In genomic region chr5:53266931-53267853, GRCm38 (mm10) we compare ENCODE assay signal across 8 mouse cellular contexts. TPM values are rescaled to one million over a fixed set of nuclear protein-coding genes. Genes with fewer than 3 reads are reported as not detected.
A peak's percentile ranks its signal among the peaks of the same experiment; 100 is the strongest.
DNase-seq lines count a peak whose midpoint lies in the region; ATAC-seq and TF ChIP-seq lines count a peak whose summit lies in the region.

Gene Smim20, plus strand, starts transcription at chr5:53267083.

- peaks cover 6% of the 10 kb centered on the region for H3K79me2 ChIP-seq in CH12.LX (replicated peaks; ENCODE audit: control insufficient read depth, extremely low read depth, insufficient read depth, poor library complexity, severe bottlenecking)

- peak; percentile 82 for DNase-seq in CH12.LX (ENCODE audit: extremely low read depth)
- peak; percentile 66 for DNase-seq in c-Kit-positive CD71-positive TER-119-negative erythroid progenitor cells, embryonic 14.5 days (ENCODE audit: low read depth)
- DNase-seq in forebrain, embryonic 11.5 days (ENCODE audit: low spot score) = peak; percentile 93
- DNase-seq in kidney, postnatal 4 days = peak; percentile 91 to 94
- DNase-seq in lung, adult 18-20 months = peak; percentile 79 to 84
- peak; percentile 89 for DNase-seq in testis, postnatal 14 days (ENCODE audit: low spot score)

- peaks cover 4 to 62% of the 10 kb centered on the region in 2 experiments; a peak in 3 of 4 replicates for H3K4me1 ChIP-seq in CH12.LX (ENCODE audit: control insufficient read depth in 1 of 2, insufficient read depth in 2 of 2)
- H3K4me1 ChIP-seq in forebrain, embryonic 11.5 days (replicated peaks; ENCODE audit: control insufficient read depth, insufficient read depth, low read length) = peaks cover 5% of the 10 kb centered on the region; the same call in 1 of the 2 replicates
- H3K4me1 ChIP-seq in heart, embryonic 16.5 days (ENCODE audit: control insufficient read depth, insufficient read depth, low read length) = peaks cover 33% of the 10 kb centered on the region
- H3K4me1 ChIP-seq in neural tube, embryonic 15.5 days = peaks cover 27% of the 10 kb centered on the region

- TF ChIP-seq POLR2A in CH12.LX (IDR thresholded peaks at IDR 0.05; ENCODE audit: low read depth, low read length) = peak; percentile 84

- no peaks in the 10 kb centered on the region for H3K27me3 ChIP-seq in CH12.LX (replicated peaks)
- no peaks in the 10 kb centered on the region for H3K27me3 ChIP-seq in forebrain, embryonic 11.5 days (ENCODE audit: control insufficient read depth, insufficient read depth, low read length)
- H3K27me3 ChIP-seq in heart, embryonic 16.5 days (ENCODE audit: control insufficient read depth, insufficient read depth, low read length) = no peaks in the 10 kb centered on the region
- H3K27me3 ChIP-seq in neural tube, embryonic 15.5 days (replicated peaks) = no peaks in the 10 kb centered on the region

- no peak for TF ChIP-seq RAD21 in CH12.LX (IDR thresholded peaks at IDR 0.05; ENCODE audit: low read depth, low read length)

- H3K36me3 ChIP-seq in CH12.LX (replicated peaks in 1 of 2; ENCODE audit: control insufficient read depth in 1 of 2, insufficient read depth in 1 of 2, low read length in 1 of 2) = peaks cover 2 to 30% of the 10 kb centered on the region in 2 experiments
- no peaks in the 10 kb centered on the region for H3K36me3 ChIP-seq in forebrain, embryonic 11.5 days (ENCODE audit: control insufficient read depth, insufficient read depth, low read length)
- no peaks in the 10 kb centered on the region for H3K36me3 ChIP-seq in heart, embryonic 16.5 days (ENCODE audit: control insufficient read depth, insufficient read depth)
- no peaks in the 10 kb centered on the region for H3K36me3 ChIP-seq in neural tube, embryonic 15.5 days

- H3K27ac ChIP-seq in CH12.LX (ENCODE audit: insufficient read depth, low read depth) = peak within 1 kb of the TSS; percentile 21; the same call in 1 of the 2 replicates
- no peak within 1 kb of the TSS for H3K27ac ChIP-seq in forebrain, embryonic 11.5 days (ENCODE audit: low read depth, low read length)
- peak within 1 kb of the TSS; percentile 90 for H3K27ac ChIP-seq in heart, embryonic 16.5 days (ENCODE audit: low read length)
- H3K27ac ChIP-seq in neural tube, embryonic 15.5 days (replicated peaks) = peak within 1 kb of the TSS; percentile 56

- peak within 1 kb of the TSS; percentile 71 for H3K9ac ChIP-seq in CH12.LX (ENCODE audit: insufficient read depth, low read depth)
- peak within 1 kb of the TSS; percentile 64 for H3K9ac ChIP-seq in forebrain, embryonic 11.5 days (ENCODE audit: low read length)
- H3K9ac ChIP-seq in heart, embryonic 16.5 days (ENCODE audit: low read length) = peak within 1 kb of the TSS; percentile 88
- peak within 1 kb of the TSS; percentile 56 for H3K9ac ChIP-seq in neural tube, embryonic 15.5 days (replicated peaks)

- peak within 1 kb of the TSS; percentile 87 for H3K4me2 ChIP-seq in CH12.LX (ENCODE audit: insufficient read depth, low read depth, poor library complexity, severe bottlenecking)
- H3K4me2 ChIP-seq in forebrain, embryonic 11.5 days (ENCODE audit: low read depth, low read length, severe bottlenecking) = peak within 1 kb of the TSS; percentile 75
- peak within 1 kb of the TSS; percentile 81 for H3K4me2 ChIP-seq in heart, embryonic 16.5 days (ENCODE audit: low read depth, low read length)
- peak within 1 kb of the TSS; percentile 81 for H3K4me2 ChIP-seq in neural tube, embryonic 15.5 days

- H3K9me3 ChIP-seq in CH12.LX (replicated peaks; ENCODE audit: low read length) = no peaks in the 10 kb centered on the region
- H3K9me3 ChIP-seq in forebrain, embryonic 11.5 days (ENCODE audit: control insufficient read depth, low read length) = no peaks in the 10 kb centered on the region; the same call in 1 of the 2 replicates
- no peaks in the 10 kb centered on the region for H3K9me3 ChIP-seq in heart, embryonic 16.5 days (replicated peaks; ENCODE audit: control insufficient read depth, low read length)
- H3K9me3 ChIP-seq in neural tube, embryonic 15.5 days (replicated peaks) = no peaks in the 10 kb centered on the region

- in situ Hi-C loops in CH12.LX (cut with MboI; ENCODE audit: low pct_ligation_motif_present, low pct_unique_long_range_greater_than_20kb, low sequenced_read_pairs) = no loop called here

- peak; percentile 95 for ATAC-seq in forebrain, embryonic 11.5 days (replicated peaks; ENCODE audit: low FRiP score)
- ATAC-seq in heart, embryonic 16.5 days (replicated peaks; ENCODE audit: extremely low read depth, insufficient read depth, low FRiP score) = peak; percentile 93
- peak; percentile 95 for ATAC-seq in neural tube, embryonic 15.5 days (ENCODE audit: low FRiP score)

- TF ChIP-seq EP300 in CH12.LX (IDR thresholded peaks at IDR 0.05; ENCODE audit: low read length) = no peak

- peak within 1 kb of the TSS; percentile 74 to 93 (median 85) for H3K4me3 ChIP-seq in CH12.LX (replicated peaks in 1 of 3; ENCODE audit: low read depth in 2 of 3, low read length in 2 of 3, poor library complexity in 1 of 3)
- peak within 1 kb of the TSS; percentile 62 for H3K4me3 ChIP-seq in forebrain, embryonic 11.5 days (ENCODE audit: low read depth, low read length)
- peak within 1 kb of the TSS; percentile 80 for H3K4me3 ChIP-seq in heart, embryonic 16.5 days (ENCODE audit: low read length)
- H3K4me3 ChIP-seq in neural tube, embryonic 15.5 days (replicated peaks) = peak within 1 kb of the TSS; percentile 55

- 12% methylated on average over 53 of the region's 53 CpGs for WGBS in forebrain, embryonic 11.5 days
- 11% methylated on average over 53 of the region's 53 CpGs for WGBS in heart, embryonic 16.5 days
- WGBS in neural tube, embryonic 15.5 days = 11% methylated on average over 53 of the region's 53 CpGs

- no peak for TF ChIP-seq CTCF in CH12.LX (conservative IDR thresholded peaks at IDR 0.05 in 1 of 2, IDR thresholded peaks at IDR 0.05 in 1 of 2; ENCODE audit: low read depth in 2 of 2, low read length in 2 of 2)

- dilution Hi-C loops in CH12.LX (cut with MboI; ENCODE audit: extremely low pct_ligation_motif_present, extremely low pct_unique_long_range_greater_than_20kb, low sequenced_read_pairs) = no loop called here

TF ChIP-seq in CH12.LX, 34 proteins besides CTCF, POLR2A, EP300 and RAD21 (continues in another document):
- TF ChIP-seq PAX5 (IDR thresholded peaks at IDR 0.05; ENCODE audit: low read length) = no peak
- TF ChIP-seq GABPA (IDR thresholded peaks at IDR 0.05; ENCODE audit: insufficient replicate concordance, low read depth, low read length) = no peak
- TF ChIP-seq ELF1 (IDR thresholded peaks at IDR 0.05; ENCODE audit: low read depth, low read length) = peak; percentile 97
- TF ChIP-seq SIN3A (IDR thresholded peaks at IDR 0.05; ENCODE audit: low read length) = no peak
- TF ChIP-seq MYC (IDR thresholded peaks at IDR 0.05; ENCODE audit: low read depth, low read length) = no peak
- TF ChIP-seq KAT2A (IDR thresholded peaks at IDR 0.05; ENCODE audit: insufficient replicate concordance, low read length) = 0 out of 2 replicates have a peak, but pooled peaks have one; percentile 24
- no peak for TF ChIP-seq SMC3 (IDR thresholded peaks at IDR 0.05; ENCODE audit: low read depth, low read length)
- TF ChIP-seq ZMIZ1 (IDR thresholded peaks at IDR 0.05; ENCODE audit: low read depth, low read length) = no peak; the same call in 1 of the 2 replicates
- no peak for TF ChIP-seq E2F4 (IDR thresholded peaks at IDR 0.05; ENCODE audit: insufficient replicate concordance, low read depth, low read length)
- peak; percentile 40; the same call in 1 of the 2 replicates for TF ChIP-seq IRF4 (IDR thresholded peaks at IDR 0.05; ENCODE audit: low read depth, low read length)
- TF ChIP-seq USF2 (conservative IDR thresholded peaks at IDR 0.05; ENCODE audit: low read depth, low read length) = no peak
- no peak for TF ChIP-seq ETS1 (conservative IDR thresholded peaks at IDR 0.05; ENCODE audit: low read depth, low read length)
- peak; percentile 42 for TF ChIP-seq BHLHE40 (IDR thresholded peaks at IDR 0.05; ENCODE audit: low read depth, low read length)
- no peak for TF ChIP-seq ZNF384 (IDR thresholded peaks at IDR 0.05; ENCODE audit: low read depth, low read length)
- no peak for TF ChIP-seq UBTF (IDR thresholded peaks at IDR 0.05; ENCODE audit: low read depth, low read length)
- TF ChIP-seq MAX (IDR thresholded peaks at IDR 0.05; ENCODE audit: low read length) = peak; percentile 43; the same call in 1 of the 2 replicates
- peak; percentile 52; the same call in 1 of the 2 replicates for TF ChIP-seq TCF12 (IDR thresholded peaks at IDR 0.05; ENCODE audit: low read depth, low read length)
- no peak; the same call in 1 of the 2 replicates for TF ChIP-seq TBP (conservative IDR thresholded peaks at IDR 0.05; ENCODE audit: low read depth, low read length)
- TF ChIP-seq JUN (IDR thresholded peaks at IDR 0.05; ENCODE audit: insufficient read depth, low read depth, low read length) = no peak
- TF ChIP-seq HCFC1 (IDR thresholded peaks at IDR 0.05; ENCODE audit: low read depth, low read length) = peak; percentile 65
- TF ChIP-seq JUND (conservative IDR thresholded peaks at IDR 0.05; ENCODE audit: low read depth, low read length) = no peak
- TF ChIP-seq MXI1 (IDR thresholded peaks at IDR 0.05; ENCODE audit: low read depth, low read length) = no peak
- TF ChIP-seq CHD1 (IDR thresholded peaks at IDR 0.05; ENCODE audit: low read depth, low read length) = no peak
- TF ChIP-seq CHD2 (IDR thresholded peaks at IDR 0.05; ENCODE audit: low read length) = peak; percentile 31; the same call in 1 of the 2 replicates
- no peak for TF ChIP-seq ZKSCAN1 (IDR thresholded peaks at IDR 0.05; ENCODE audit: borderline replicate concordance, low read depth, low read length)
- peak; percentile 55 for TF ChIP-seq NRF1 (IDR thresholded peaks at IDR 0.05; ENCODE audit: low read depth, low read length)
- peak; percentile 75 for TF ChIP-seq NELFE (IDR thresholded peaks at IDR 0.05; ENCODE audit: low read depth, low read length)
- no peak for TF ChIP-seq ZC3H11A (IDR thresholded peaks at IDR 0.05; ENCODE audit: low read depth, low read length)
- no peak for TF ChIP-seq POLR2AphosphoS2 (IDR thresholded peaks at IDR 0.05; ENCODE audit: low read depth, low read length)
- TF ChIP-seq MAFK (IDR thresholded peaks at IDR 0.05; ENCODE audit: insufficient replicate concordance, low read length) = no peak
- 0 out of 2 replicates have a peak, but pooled peaks have one; percentile 5 for TF ChIP-seq MEF2A (IDR thresholded peaks at IDR 0.05; ENCODE audit: borderline replicate concordance, low read depth, low read length)

RNA-seq across cellular contexts. Expression of gene Smim20, which starts in this region (rescaled TPM):
- total RNA-seq in CH12.LX (2012; rRNA removed) (54.3 and 55.3 TPM in 2 replicates), CH12.LX (2014; rRNA removed) (93.0 and 93.5 TPM in 2 replicates)
- 52.1 and 75.7 TPM in 2 replicates for polyA plus RNA-seq in CH12.LX (2012; ENCODE audit: insufficient read length, low read depth)
- 71.3 and 75.4 TPM in 2 replicates for polyA plus RNA-seq in forebrain, embryonic 11.5 days (2014; fragmentation: Nextera tagmentation; extraction: Ambion mirVana)
- 188 and 196 TPM in 2 replicates for polyA plus RNA-seq in heart, embryonic 16.5 days (2015; fragmentation: Nextera tagmentation; extraction: Ambion mirVana)
- polyA plus RNA-seq in neural tube, embryonic 15.5 days (2015; fragmentation: Nextera tagmentation; extraction: Ambion mirVana) = 86.0 and 89.8 TPM in 2 replicates
